Mouse (Mus musculus): Measurements from ENCODE around the gene Ramp1. TPM values are rescaled to one million over a fixed set of nuclear protein-coding genes. Genes with fewer than 3 reads are reported as not detected.

The Ramp1 gene
- total RNA-seq, 2 experiments from 2014 or later, result 6.7 to 9.2 TPM

GRCm38 (mm10) chr1:91193680-91194079 lies 14.1 kb downstream of the Ramp1 start:
- DNase-seq (ENCODE audit: low spot score in 2 of 2), result no peak

GRCm38 (mm10) chr1:91199793-91200192 lies 20.2 kb downstream of the Ramp1 start:
- no peak for DNase-seq (ENCODE audit: low spot score in 2 of 2)

- DNase-seq (ENCODE audit: low spot score in 2 of 2), result no peak
These were observed 21.5 kb downstream of the Ramp1 start for GRCm38 (mm10) chr1:91201122-91201521.

GRCm38 (mm10) chr1:91204221-91204765 lies 24.7 kb downstream of the Ramp1 start:
- no peak for DNase-seq (ENCODE audit: low spot score in 2 of 2)

GRCm38 (mm10) chr1:91205651-91206050 lies 26.0 kb downstream of the Ramp1 start:
- DNase-seq (ENCODE audit: low spot score in 2 of 2), result no peak

- DNase-seq (ENCODE audit: low spot score in 2 of 2), result no peak
These were observed 26.7 kb downstream of the Ramp1 start for GRCm38 (mm10) chr1:91206336-91206735.

- DNase-seq (ENCODE audit: low spot score in 2 of 2), result no peak
These were observed 27.3 kb downstream of the Ramp1 start for GRCm38 (mm10) chr1:91206873-91207272.

- no peak for DNase-seq (ENCODE audit: low spot score in 2 of 2)
These were observed 27.9 kb downstream of the Ramp1 start for GRCm38 (mm10) chr1:91207334-91208074.

- DNase-seq (ENCODE audit: low spot score in 2 of 2), result no peak
These were observed 29.7 kb downstream of the Ramp1 start for GRCm38 (mm10) chr1:91209343-91209742.

GRCm38 (mm10) chr1:91209785-91210184 lies 30.2 kb downstream of the Ramp1 start:
- peak in 1 of 2 experiments; percentile 51 for DNase-seq (ENCODE audit: low spot score in 2 of 2)

- DNase-seq (ENCODE audit: low spot score in 2 of 2), result peak; percentile 36 to 45
These were observed 31.5 kb downstream of the Ramp1 start for GRCm38 (mm10) chr1:91211099-91211498.

- DNase-seq (ENCODE audit: low spot score in 2 of 2), result no peak
These were observed 32.0 kb downstream of the Ramp1 start for GRCm38 (mm10) chr1:91211591-91212008.

- no peak for DNase-seq (ENCODE audit: low spot score in 2 of 2)
These were observed 35.6 kb downstream of the Ramp1 start for GRCm38 (mm10) chr1:91215264-91215663.

- DNase-seq (ENCODE audit: low spot score in 2 of 2), result no peak
These were observed 36.4 kb downstream of the Ramp1 start for GRCm38 (mm10) chr1:91215981-91216380.

GRCm38 (mm10) chr1:91216504-91217267 lies 37.1 kb downstream of the Ramp1 start:
- DNase-seq (ENCODE audit: low spot score in 2 of 2), result no peak

- no peak for DNase-seq (ENCODE audit: low spot score in 2 of 2)
These were observed 40.2 kb downstream of the Ramp1 start for GRCm38 (mm10) chr1:91219641-91220321.

GRCm38 (mm10) chr1:91220322-91220672 lies 40.7 kb downstream of the Ramp1 start:
- DNase-seq (ENCODE audit: low spot score in 2 of 2), result no peak

- DNase-seq (ENCODE audit: low spot score in 2 of 2), result no peak
These were observed 46.9 kb downstream of the Ramp1 start for GRCm38 (mm10) chr1:91226562-91226961.

- no peak for DNase-seq (ENCODE audit: low spot score in 2 of 2)
These were observed 47.9 kb downstream of the Ramp1 start for GRCm38 (mm10) chr1:91227381-91228054.

GRCm38 (mm10) chr1:91231142-91231541 lies 51.5 kb downstream of the Ramp1 start:
- DNase-seq (ENCODE audit: low spot score in 2 of 2), result no peak

- no peak for DNase-seq (ENCODE audit: low spot score in 2 of 2)
These were observed 52.3 kb downstream of the Ramp1 start for GRCm38 (mm10) chr1:91231896-91232295.
